Mouse (Mus musculus) intestine, embryonic 14.5 days (tissue): ENCODE data around the gene Atp11b. TPM values are rescaled to one million over a fixed set of nuclear protein-coding genes. Genes with fewer than 3 reads are reported as not detected.

ENCODE experiments used
- ATAC-seq: fragments of 200-750 bp; cut with Nextera tagmentation; replicated peaks from 2 replicates; pipeline ENCODE4 v1.8.0; 2017; ENCODE audit warnings: low read depth, moderate number of reproducible peaks, moderate TSS enrichment, moderate library complexity; ENCODE audit not compliant: low FRiP score, low TSS enrichment
- DNase-seq: peaks from one replicate; pipeline ENCODE4 v3.0.0-alpha.2; 2018; ENCODE audit warnings: low spot score
- H3K27ac ChIP-seq: fragments of 300-500 bp; sonication (generic); 2 replicates; pipeline ENCODE4 v1.5.1; 2014; ENCODE audit warnings: low read depth, mild to moderate bottlenecking, control low read depth
- H3K27me3 ChIP-seq: fragments of 300-500 bp; sonication (generic); replicated peaks from 2 replicates; pipeline ENCODE4 v1.6.1; 2014; ENCODE audit warnings: low read length, control low read depth; ENCODE audit not compliant: control insufficient read depth, insufficient read depth
- H3K36me3 ChIP-seq: fragments of 300-500 bp; sonication (generic); 2 replicates; pipeline ENCODE4 v1.6.1; 2014; ENCODE audit warnings: low read length, control low read depth; ENCODE audit not compliant: control insufficient read depth, insufficient read depth
- H3K4me1 ChIP-seq: fragments of 300-500 bp; sonication (generic); replicated peaks from 2 replicates; pipeline ENCODE4 v1.6.1; 2014; ENCODE audit warnings: low read length, control low read depth, mixed read lengths; ENCODE audit not compliant: control insufficient read depth, insufficient read depth
- H3K4me2 ChIP-seq: fragments of 300-500 bp; sonication (generic); 2 replicates; pipeline ENCODE4 v1.6.1; 2014; ENCODE audit warnings: low read length
- H3K4me3 ChIP-seq: fragments of 300-500 bp; sonication (generic); 2 replicates; pipeline ENCODE4 v1.5.1; 2014; ENCODE audit warnings: low read depth, low read length, control low read depth, mixed read lengths
- H3K9ac ChIP-seq: fragments of 300-500 bp; sonication (generic); 2 replicates; pipeline ENCODE4 v1.6.1; 2014; ENCODE audit warnings: mild to moderate bottlenecking, low read length
- H3K9me3 ChIP-seq: fragments of 300-500 bp; sonication (generic); 2 replicates; pipeline ENCODE4 v1.6.1; 2016; ENCODE audit warnings: low read length, control low read depth; ENCODE audit not compliant: control insufficient read depth
- WGBS: fragments of 180-500 bp; shearing (Covaris S2); extraction: QIAGEN DNeasy Blood & Tissue Kit; methylation state at CpG from one replicate; pipeline ENCODE4 v1.1.7; 2014; 5-methylcytosine and 5-hydroxymethylcytosine counted together
- polyA plus RNA-seq: library from polyadenylated mRNA; unstranded; fragments of >200 nt; fragmentation: Nextera tagmentation; extraction: Ambion mirVana; gene quantifications from 2 replicates; pipeline ENCODE4 v1.2.1, GENCODE M21; 2014

Gene Atp11b
- polyA plus RNA-seq, 1 experiment from 2014 or later: 45.2 TPM

DNA sequence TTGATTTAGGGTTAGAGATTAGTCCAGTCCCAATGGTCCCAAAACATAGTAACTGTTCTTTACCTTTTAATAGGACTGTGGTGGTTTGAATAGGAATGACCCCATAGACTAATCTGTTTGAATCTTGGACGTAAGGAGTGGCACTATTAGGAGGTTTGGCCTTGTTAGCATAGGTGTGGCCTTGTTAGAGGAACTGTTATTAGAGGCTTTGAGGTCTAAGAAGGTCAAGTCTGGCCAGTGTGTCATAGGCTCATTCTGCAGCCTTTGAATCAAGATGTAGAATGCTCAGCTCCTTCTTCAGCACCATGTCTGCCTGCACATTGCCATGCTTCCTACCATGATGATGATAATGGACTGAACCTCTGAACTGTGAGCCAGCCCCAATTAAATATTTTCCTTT lies 27.0 kb upstream of the Atp11b start:
- H3K9me3 ChIP-seq: no peaks in the 10 kb centered on the region
- 0 out of 2 replicates have a peak, but pooled peaks cover 4% of the 10 kb centered on the region for H3K4me1 ChIP-seq
- no peak for DNase-seq
- H3K4me3 ChIP-seq: no peak overlapping the region
- no peaks in the 10 kb centered on the region for H3K27me3 ChIP-seq
- H3K9ac ChIP-seq: no peak overlapping the region
- no peak for ATAC-seq
- 61% methylated on average over 1 of the region's 1 CpGs for WGBS
- H3K4me2 ChIP-seq: no peak overlapping the region
- no peak overlapping the region for H3K27ac ChIP-seq
- no peaks in the 10 kb centered on the region for H3K36me3 ChIP-seq

DNA sequence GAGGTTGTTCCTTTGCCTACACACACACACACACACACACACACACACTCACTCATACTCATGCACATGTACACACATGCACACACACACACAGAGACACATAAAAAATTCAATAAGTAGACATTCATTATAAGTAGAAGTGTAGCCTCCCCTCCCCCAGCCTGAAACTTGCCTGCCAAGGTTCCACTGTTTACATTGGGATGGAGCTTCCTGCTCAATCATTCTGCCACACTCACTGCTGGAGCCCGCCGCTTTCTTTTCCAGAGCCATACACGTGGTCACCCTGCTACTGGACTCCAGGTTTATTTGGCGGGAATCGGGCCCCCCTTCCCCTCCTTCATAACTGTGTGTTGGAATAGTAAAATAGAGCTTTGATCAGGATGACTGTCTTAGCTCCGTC lies 24.4 kb upstream of the Atp11b start:
- DNase-seq (peak; percentile 58), ATAC-seq (peak; percentile 71)
- no peak overlapping the region for H3K9ac ChIP-seq
- H3K27ac ChIP-seq: no peak overlapping the region
- no peaks in the 10 kb centered on the region for H3K27me3 ChIP-seq
- H3K4me2 ChIP-seq: no peak overlapping the region
- H3K9me3 ChIP-seq: 0 out of 2 replicates have a peak, but pooled peaks cover 2% of the 10 kb centered on the region
- H3K36me3 ChIP-seq: no peaks in the 10 kb centered on the region
- H3K4me3 ChIP-seq: no peak overlapping the region
- 0 out of 2 replicates have a peak, but pooled peaks cover 4% of the 10 kb centered on the region for H3K4me1 ChIP-seq
- WGBS: 31% methylated on average over 6 of the region's 6 CpGs

DNA sequence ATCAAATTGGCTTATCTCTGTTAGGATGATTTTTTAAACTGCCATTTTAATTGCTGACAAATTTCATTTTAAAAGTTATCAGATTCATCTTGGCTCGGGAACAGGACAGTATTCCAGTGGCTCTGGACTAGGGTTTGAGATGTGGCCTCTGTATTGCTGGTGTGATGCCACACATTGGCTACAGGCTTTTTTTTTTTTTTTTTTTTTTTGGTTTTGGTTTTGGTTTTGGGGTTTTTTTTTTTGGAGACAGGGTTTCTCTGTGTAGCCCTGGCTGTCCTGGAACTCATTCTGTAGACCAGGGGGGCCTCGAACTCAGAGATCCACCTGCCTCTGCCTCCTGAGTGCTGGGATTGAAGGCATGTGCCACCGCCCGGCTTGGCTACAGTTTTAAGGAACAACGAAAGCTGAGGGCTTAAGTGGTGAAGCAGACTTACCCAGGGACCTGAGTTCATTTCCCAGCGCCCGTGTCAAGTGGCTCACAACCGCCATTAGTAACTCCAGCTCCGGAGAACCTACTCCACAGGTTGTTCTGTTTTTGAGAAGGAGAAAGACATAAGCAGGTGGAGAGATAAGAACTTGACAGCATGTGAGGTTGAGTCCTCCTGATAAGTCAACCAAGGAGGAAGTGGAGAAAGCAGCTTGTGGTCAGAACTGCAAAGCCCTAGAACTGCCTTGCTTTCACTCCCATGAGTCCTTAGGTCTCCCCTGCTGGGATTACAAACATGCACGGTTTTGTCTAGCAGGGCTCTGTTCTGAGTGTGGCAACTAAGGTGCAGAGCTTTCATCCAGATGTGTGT lies 21.7 kb upstream of the Atp11b start:
- WGBS: 81% methylated on average over 10 of the region's 10 CpGs

DNA sequence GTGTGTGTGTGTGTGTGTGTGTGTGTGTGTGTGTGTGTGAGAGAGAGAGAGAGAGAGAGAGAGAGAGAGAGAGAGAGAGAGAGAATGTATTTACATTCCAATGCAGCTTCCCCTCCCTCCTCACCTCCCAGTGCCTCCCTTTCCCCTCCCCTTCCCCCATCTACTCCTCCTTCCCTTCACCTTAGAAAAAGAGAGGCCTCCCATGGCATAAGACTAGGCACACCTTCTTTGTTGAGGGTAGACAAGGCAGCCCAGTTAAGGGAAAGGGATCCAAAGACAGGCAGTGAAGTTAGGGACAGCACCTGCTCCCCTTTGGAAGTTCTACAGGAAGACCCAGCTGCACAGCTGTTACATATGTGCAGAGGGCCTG lies 21.1 kb upstream of the Atp11b start:
- 0 out of 2 replicates have a peak, but pooled peaks cover 2% of the 10 kb centered on the region for H3K9me3 ChIP-seq
- H3K36me3 ChIP-seq: no peaks in the 10 kb centered on the region
- DNase-seq (no peak), ATAC-seq (no peak)
- H3K4me2 ChIP-seq: no peak overlapping the region
- no peaks in the 10 kb centered on the region for H3K27me3 ChIP-seq
- 0 out of 2 replicates have a peak, but pooled peaks cover 4% of the 10 kb centered on the region for H3K4me1 ChIP-seq
- H3K9ac ChIP-seq: no peak overlapping the region
- no peak overlapping the region for H3K4me3 ChIP-seq
- no peak overlapping the region for H3K27ac ChIP-seq

More for the DNA sequence above, 21.7 kb upstream of the Atp11b start:
- H3K4me3 ChIP-seq: no peak overlapping the region
- H3K27ac ChIP-seq: no peak overlapping the region
- H3K36me3 ChIP-seq: no peaks in the 10 kb centered on the region
- 0 out of 2 replicates have a peak, but pooled peaks cover 4% of the 10 kb centered on the region for H3K4me1 ChIP-seq
- H3K4me2 ChIP-seq: no peak overlapping the region
- H3K27me3 ChIP-seq: no peaks in the 10 kb centered on the region
- no peak for ATAC-seq
- DNase-seq: no peak
- H3K9ac ChIP-seq: no peak overlapping the region
- H3K9me3 ChIP-seq: 0 out of 2 replicates have a peak, but pooled peaks cover 2% of the 10 kb centered on the region

DNA sequence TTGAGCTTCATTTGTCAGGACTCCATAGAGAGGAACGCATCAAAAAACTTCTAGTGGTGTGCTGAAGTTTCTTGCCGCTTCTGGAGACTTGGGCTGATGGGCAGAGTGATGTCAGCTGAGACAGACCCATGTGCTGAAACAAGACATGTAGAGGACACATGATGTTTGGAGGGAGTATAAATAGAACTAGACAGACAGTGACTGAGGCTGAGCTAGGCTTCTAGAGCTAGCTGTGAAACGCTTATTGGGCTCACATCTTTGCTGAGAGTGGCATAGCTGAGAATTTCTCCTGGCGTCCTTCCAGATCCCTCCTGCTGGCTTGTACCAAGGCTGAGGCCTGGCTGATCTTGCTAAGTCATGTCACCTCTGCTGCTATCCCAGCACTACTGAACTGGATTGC lies 19.4 kb upstream of the Atp11b start:
- no peak overlapping the region for H3K9ac ChIP-seq

DNA sequence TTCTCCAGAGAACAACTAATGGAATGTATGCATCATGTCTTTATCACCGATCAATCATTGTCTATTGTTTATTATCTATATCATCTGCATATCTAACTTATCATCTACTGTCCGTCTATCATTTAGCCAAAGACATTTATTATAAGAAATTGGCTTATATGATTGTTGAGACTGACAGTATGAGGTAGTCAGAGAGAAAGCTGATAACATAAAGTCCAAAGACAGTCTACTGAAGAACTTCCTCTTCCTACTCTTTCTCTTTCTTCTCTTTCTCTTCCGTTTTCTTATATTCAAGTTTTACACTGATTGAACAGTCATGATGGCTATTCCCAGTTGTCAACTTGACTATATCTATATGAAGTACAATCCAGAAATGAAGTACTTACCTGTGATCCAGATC lies 15.8 kb upstream of the Atp11b start:
- 0 out of 2 replicates have a peak, but pooled peaks cover 2% of the 10 kb centered on the region for H3K9me3 ChIP-seq
- ATAC-seq: no peak
- WGBS: 91% methylated on average over 3 of the region's 3 CpGs

More for the DNA sequence above, 19.4 kb upstream of the Atp11b start:
- no peak overlapping the region for H3K4me3 ChIP-seq
- no peaks in the 10 kb centered on the region for H3K36me3 ChIP-seq
- WGBS: 87% methylated on average over 4 of the region's 4 CpGs
- H3K4me1 ChIP-seq: 0 out of 2 replicates have a peak, but pooled peaks cover 2% of the 10 kb centered on the region
- ATAC-seq: no peak
- H3K27ac ChIP-seq: no peak overlapping the region
- DNase-seq: no peak
- no peaks in the 10 kb centered on the region for H3K27me3 ChIP-seq
- H3K9me3 ChIP-seq: 0 out of 2 replicates have a peak, but pooled peaks cover 2% of the 10 kb centered on the region
- H3K4me2 ChIP-seq: no peak overlapping the region

DNA sequence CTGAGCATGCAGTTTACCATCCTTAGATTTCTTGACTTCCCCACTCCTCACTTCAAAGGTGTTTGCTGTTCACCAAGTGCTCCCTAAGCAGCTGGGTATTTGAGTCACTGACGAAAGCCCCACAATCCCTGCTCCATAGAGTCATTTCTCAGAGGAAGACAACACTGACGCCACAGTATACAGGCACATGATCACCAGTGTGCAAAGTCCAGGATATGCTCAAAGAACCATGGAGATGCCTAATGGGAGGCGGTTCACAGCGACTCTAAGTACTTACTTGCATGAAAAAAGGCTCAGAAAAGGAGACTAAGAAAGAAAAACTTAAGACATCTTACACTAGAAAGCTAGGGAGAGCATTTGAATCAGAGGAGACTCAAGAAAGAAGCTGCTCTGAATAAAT lies 8.9 kb upstream of the Atp11b start:
- DNase-seq: no peak
- no peak overlapping the region for H3K4me3 ChIP-seq
- WGBS: 39% methylated on average over 4 of the region's 4 CpGs
- H3K27ac ChIP-seq: no peak overlapping the region
- H3K9ac ChIP-seq: no peak overlapping the region
- no peak; the same call in 1 of the 2 replicates for ATAC-seq
- H3K4me1 ChIP-seq: 0 out of 2 replicates have a peak, but pooled peaks cover 2% of the 10 kb centered on the region
- no peaks in the 10 kb centered on the region for H3K27me3 ChIP-seq
- no peaks in the 10 kb centered on the region for H3K36me3 ChIP-seq
- H3K4me2 ChIP-seq: no peak overlapping the region
- H3K9me3 ChIP-seq: no peaks in the 10 kb centered on the region

More for the DNA sequence above, 15.8 kb upstream of the Atp11b start:
- no peak for DNase-seq
- H3K27ac ChIP-seq: no peak overlapping the region
- H3K9ac ChIP-seq: no peak overlapping the region
- no peaks in the 10 kb centered on the region for H3K27me3 ChIP-seq
- no peak overlapping the region for H3K4me3 ChIP-seq
- no peaks in the 10 kb centered on the region for H3K36me3 ChIP-seq
- no peak overlapping the region for H3K4me2 ChIP-seq
- H3K4me1 ChIP-seq: no peaks in the 10 kb centered on the region

DNA sequence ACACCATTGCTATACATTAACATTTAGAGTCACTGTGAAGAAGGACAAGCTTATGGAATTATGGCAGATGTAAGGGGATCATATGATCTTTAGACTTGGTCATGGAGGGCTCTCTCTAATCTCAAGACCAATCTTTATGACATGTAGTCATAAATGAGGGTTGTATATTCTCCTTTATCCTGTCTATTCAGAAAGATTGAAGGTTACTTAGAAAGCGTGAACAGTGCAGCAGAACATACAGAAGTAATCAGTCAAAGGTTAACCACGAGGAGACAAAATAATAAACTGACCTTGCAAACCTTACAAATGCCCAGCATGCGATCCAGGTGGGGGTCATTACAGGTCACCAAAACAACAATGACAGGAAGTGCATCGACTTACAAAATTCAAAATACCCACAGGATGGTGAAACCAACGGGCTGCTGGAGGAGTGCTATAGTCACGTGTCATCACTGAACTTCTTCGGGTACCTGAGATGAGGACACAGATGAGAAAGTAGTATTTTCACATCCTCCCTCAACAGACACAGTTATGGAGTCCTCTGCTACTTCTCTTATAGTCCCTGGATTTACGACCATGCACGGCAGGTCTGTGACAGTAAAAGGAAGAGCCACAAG lies 7.0 kb upstream of the Atp11b start:
- ATAC-seq (0 out of 2 replicates have a peak, but pooled peaks have one; percentile 43), DNase-seq (no peak)
- Histone ChIP-seq H3K27ac (no peak overlapping the region), H3K4me2 (no peak overlapping the region), H3K9me3 (no peaks in the 10 kb centered on the region), H3K36me3 (no peaks in the 10 kb centered on the region), H3K4me1 (0 out of 2 replicates have a peak, but pooled peaks cover 2% of the 10 kb centered on the region), H3K27me3 (no peaks in the 10 kb centered on the region), H3K9ac (no peak overlapping the region), H3K4me3 (no peak overlapping the region)
- 43% methylated on average over 9 of the region's 9 CpGs for WGBS
